Mouse (Mus musculus): ENCODE measurements around the gene Olfr648. TPM values are rescaled to one million over a fixed set of nuclear protein-coding genes. Genes with fewer than 3 reads are reported as not detected.
A peak's percentile ranks its signal among the peaks of the same experiment; 100 is the strongest.

Gene Olfr648
- polyA plus RNA-seq, 1 experiment from 2014 or later: 0.24 TPM

GRCm38 (mm10) chr7:104179074-104179473 lies 4.1 kb downstream of the Olfr648 start:
- WGBS: 81% methylated on average over 1 of the region's 1 CpGs
- ATAC-seq (replicated peaks; ENCODE audit: extremely low read depth, insufficient read depth, low FRiP score): no peak
- H3K4me2 ChIP-seq (ENCODE audit: low read depth, low read length): no peak overlapping the region
- no peak overlapping the region for H3K4me3 ChIP-seq (ENCODE audit: low read length)
- H3K9ac ChIP-seq (ENCODE audit: low read length): no peak overlapping the region
- H3K4me1 ChIP-seq (ENCODE audit: control insufficient read depth, insufficient read depth, low read length): no peaks in the 10 kb centered on the region
- no peaks in the 10 kb centered on the region for H3K9me3 ChIP-seq (replicated peaks; ENCODE audit: control insufficient read depth, low read length)
- H3K27ac ChIP-seq (ENCODE audit: low read length): no peak overlapping the region
- no peaks in the 10 kb centered on the region for H3K36me3 ChIP-seq (ENCODE audit: control insufficient read depth, insufficient read depth)
- H3K27me3 ChIP-seq (ENCODE audit: control insufficient read depth, insufficient read depth, low read length): no peaks in the 10 kb centered on the region

GRCm38 (mm10) chr7:104178422-104179054 lies 4.7 kb downstream of the Olfr648 start:
- ATAC-seq (replicated peaks; ENCODE audit: extremely low read depth, insufficient read depth, low FRiP score): no peak
- Histone ChIP-seq H3K4me1 (ENCODE audit: control insufficient read depth, insufficient read depth, low read length) (no peaks in the 10 kb centered on the region), H3K36me3 (ENCODE audit: control insufficient read depth, insufficient read depth) (no peaks in the 10 kb centered on the region), H3K9me3 (replicated peaks; ENCODE audit: control insufficient read depth, low read length) (no peaks in the 10 kb centered on the region), H3K4me3 (ENCODE audit: low read length) (no peak overlapping the region), H3K27ac (ENCODE audit: low read length) (no peak overlapping the region), H3K27me3 (ENCODE audit: control insufficient read depth, insufficient read depth, low read length) (no peaks in the 10 kb centered on the region), H3K4me2 (ENCODE audit: low read depth, low read length) (no peak overlapping the region), H3K9ac (ENCODE audit: low read length) (no peak overlapping the region)
- WGBS: 67% methylated on average over 5 of the region's 5 CpGs

- Histone ChIP-seq H3K36me3 (ENCODE audit: control insufficient read depth, insufficient read depth) (no peaks in the 10 kb centered on the region), H3K4me1 (ENCODE audit: control insufficient read depth, insufficient read depth, low read length) (no peaks in the 10 kb centered on the region), H3K9me3 (replicated peaks; ENCODE audit: control insufficient read depth, low read length) (no peaks in the 10 kb centered on the region), H3K4me2 (ENCODE audit: low read depth, low read length) (no peak overlapping the region), H3K27ac (ENCODE audit: low read length) (no peak overlapping the region), H3K27me3 (ENCODE audit: control insufficient read depth, insufficient read depth, low read length) (no peaks in the 10 kb centered on the region), H3K4me3 (ENCODE audit: low read length) (no peak overlapping the region), H3K9ac (ENCODE audit: low read length) (no peak overlapping the region)
- ATAC-seq (replicated peaks; ENCODE audit: extremely low read depth, insufficient read depth, low FRiP score): no peak
- 61% methylated on average over 1 of the region's 1 CpGs for WGBS
These were observed 8.1 kb downstream of the Olfr648 start for GRCm38 (mm10) chr7:104175085-104175484.

GRCm38 (mm10) chr7:104169634-104170204 lies 13.5 kb downstream of the Olfr648 start:
- 52% methylated on average over 6 of the region's 6 CpGs for WGBS
- Histone ChIP-seq H3K9ac (ENCODE audit: low read length) (no peak overlapping the region), H3K27me3 (ENCODE audit: control insufficient read depth, insufficient read depth, low read length) (no peaks in the 10 kb centered on the region), H3K4me2 (ENCODE audit: low read depth, low read length) (no peak overlapping the region), H3K27ac (ENCODE audit: low read length) (no peak overlapping the region), H3K4me1 (ENCODE audit: control insufficient read depth, insufficient read depth, low read length) (no peaks in the 10 kb centered on the region), H3K36me3 (ENCODE audit: control insufficient read depth, insufficient read depth) (no peaks in the 10 kb centered on the region), H3K4me3 (ENCODE audit: low read length) (no peak overlapping the region), H3K9me3 (replicated peaks; ENCODE audit: control insufficient read depth, low read length) (no peaks in the 10 kb centered on the region)
- ATAC-seq (replicated peaks; ENCODE audit: extremely low read depth, insufficient read depth, low FRiP score): 0 out of 2 replicates have a peak, but pooled peaks have one; percentile 29

- no peak for ATAC-seq (replicated peaks; ENCODE audit: extremely low read depth, insufficient read depth, low FRiP score)
- Histone ChIP-seq H3K36me3 (ENCODE audit: control insufficient read depth, insufficient read depth) (no peaks in the 10 kb centered on the region), H3K27ac (ENCODE audit: low read length) (no peak overlapping the region), H3K4me3 (ENCODE audit: low read length) (no peak overlapping the region), H3K27me3 (ENCODE audit: control insufficient read depth, insufficient read depth, low read length) (no peaks in the 10 kb centered on the region), H3K4me1 (ENCODE audit: control insufficient read depth, insufficient read depth, low read length) (no peaks in the 10 kb centered on the region), H3K9me3 (replicated peaks; ENCODE audit: control insufficient read depth, low read length) (no peaks in the 10 kb centered on the region), H3K4me2 (ENCODE audit: low read depth, low read length) (no peak overlapping the region), H3K9ac (ENCODE audit: low read length) (no peak overlapping the region)
- WGBS: 73% methylated on average over 6 of the region's 6 CpGs
These were observed 16.1 kb downstream of the Olfr648 start for GRCm38 (mm10) chr7:104167105-104167504.

- Histone ChIP-seq H3K4me2 (ENCODE audit: low read depth, low read length) (no peak within 1 kb of the TSS), H3K4me3 (ENCODE audit: low read length) (no peak within 1 kb of the TSS), H3K9me3 (replicated peaks; ENCODE audit: control insufficient read depth, low read length) (no peaks in the 10 kb centered on the region), H3K9ac (ENCODE audit: low read length) (no peak within 1 kb of the TSS), H3K4me1 (ENCODE audit: control insufficient read depth, insufficient read depth, low read length) (no peaks in the 10 kb centered on the region), H3K27ac (ENCODE audit: low read length) (no peak within 1 kb of the TSS), H3K27me3 (ENCODE audit: control insufficient read depth, insufficient read depth, low read length) (no peaks in the 10 kb centered on the region), H3K36me3 (ENCODE audit: control insufficient read depth, insufficient read depth) (no peaks in the 10 kb centered on the region)
- no peak; the same call in 1 of the 2 replicates for ATAC-seq (replicated peaks; ENCODE audit: extremely low read depth, insufficient read depth, low FRiP score)
- 79% methylated on average over 2 of the region's 2 CpGs for WGBS
These were observed 32.7 kb downstream of the Olfr648 start, which contains the start of gene Ubqlnl for GRCm38 (mm10) chr7:104150456-104150855. Gene Ubqlnl (minus strand): TSS chr7:104150556.

- H3K27me3 ChIP-seq (ENCODE audit: control insufficient read depth, insufficient read depth, low read length): no peaks in the 10 kb centered on the region
- H3K9ac ChIP-seq (ENCODE audit: low read length): no peak within 1 kb of the TSS
- no peak for ATAC-seq (replicated peaks; ENCODE audit: extremely low read depth, insufficient read depth, low FRiP score)
- WGBS: 68% methylated on average over 3 of the region's 3 CpGs
- no peaks in the 10 kb centered on the region for H3K36me3 ChIP-seq (ENCODE audit: control insufficient read depth, insufficient read depth)
- H3K27ac ChIP-seq (ENCODE audit: low read length): no peak within 1 kb of the TSS
- no peaks in the 10 kb centered on the region for H3K4me1 ChIP-seq (ENCODE audit: control insufficient read depth, insufficient read depth, low read length)
- no peak within 1 kb of the TSS for H3K4me2 ChIP-seq (ENCODE audit: low read depth, low read length)
- H3K4me3 ChIP-seq (ENCODE audit: low read length): no peak within 1 kb of the TSS
- H3K9me3 ChIP-seq (replicated peaks; ENCODE audit: control insufficient read depth, low read length): no peaks in the 10 kb centered on the region
These were observed 40.0 kb downstream of the Olfr648 start, which contains the start of gene Ubqln3 for GRCm38 (mm10) chr7:104143179-104143578. Gene Ubqln3 (minus strand): TSS chr7:104143279.

GRCm38 (mm10) chr7:104137305-104137704 lies 45.9 kb downstream of the Olfr648 start, which contains the start of gene Olfr643:
Gene Olfr643 (minus strand): TSS chr7:104137405.
- WGBS: 83% methylated on average over 5 of the region's 5 CpGs
- Histone ChIP-seq H3K36me3 (ENCODE audit: control insufficient read depth, insufficient read depth) (no peaks in the 10 kb centered on the region), H3K27ac (ENCODE audit: low read length) (no peak within 1 kb of the TSS), H3K4me2 (ENCODE audit: low read depth, low read length) (no peak within 1 kb of the TSS), H3K9me3 (replicated peaks; ENCODE audit: control insufficient read depth, low read length) (no peaks in the 10 kb centered on the region), H3K4me1 (ENCODE audit: control insufficient read depth, insufficient read depth, low read length) (no peaks in the 10 kb centered on the region), H3K9ac (ENCODE audit: low read length) (no peak within 1 kb of the TSS), H3K4me3 (ENCODE audit: low read length) (no peak within 1 kb of the TSS), H3K27me3 (ENCODE audit: control insufficient read depth, insufficient read depth, low read length) (no peaks in the 10 kb centered on the region)
- no peak for ATAC-seq (replicated peaks; ENCODE audit: extremely low read depth, insufficient read depth, low FRiP score)

GRCm38 (mm10) chr7:104129726-104130125 lies 53.5 kb downstream of the Olfr648 start, which contains the start of gene Ubqln5:
Gene Ubqln5 (minus strand): TSS chr7:104129826.
- H3K9me3 ChIP-seq (replicated peaks; ENCODE audit: control insufficient read depth, low read length): 0 out of 2 replicates have a peak, but pooled peaks cover 3% of the 10 kb centered on the region
- H3K4me2 ChIP-seq (ENCODE audit: low read depth, low read length): no peak within 1 kb of the TSS
- no peaks in the 10 kb centered on the region for H3K4me1 ChIP-seq (ENCODE audit: control insufficient read depth, insufficient read depth, low read length)
- H3K27ac ChIP-seq (ENCODE audit: low read length): no peak within 1 kb of the TSS
- 75% methylated on average over 5 of the region's 5 CpGs for WGBS
- H3K36me3 ChIP-seq (ENCODE audit: control insufficient read depth, insufficient read depth): no peaks in the 10 kb centered on the region
- no peak for ATAC-seq (replicated peaks; ENCODE audit: extremely low read depth, insufficient read depth, low FRiP score)
- no peaks in the 10 kb centered on the region for H3K27me3 ChIP-seq (ENCODE audit: control insufficient read depth, insufficient read depth, low read length)
- H3K9ac ChIP-seq (ENCODE audit: low read length): no peak within 1 kb of the TSS
- H3K4me3 ChIP-seq (ENCODE audit: low read length): no peak within 1 kb of the TSS

Measured in heart, embryonic 16.5 days (tissue).